In genomic region chr7:27449256-27449862, GRCm38 (mm10) we compare ENCODE assay signal across 8 mouse cellular contexts. TPM values are rescaled to one million over a fixed set of nuclear protein-coding genes. Genes with fewer than 3 reads are reported as not detected.
DNase-seq lines count a peak whose midpoint lies in the region; ATAC-seq and TF ChIP-seq lines count a peak whose summit lies in the region.

No protein-coding gene starts in this region.

- no peak for TF ChIP-seq EP300 in lung, postnatal 0 days (IDR thresholded peaks at IDR 0.05)

- H3K9me3 ChIP-seq in forebrain, embryonic 10.5 days: no peaks in the 10 kb centered on the region
- no peaks in the 10 kb centered on the region for H3K9me3 ChIP-seq in forebrain, embryonic 13.5 days (replicated peaks)
- H3K9me3 ChIP-seq in embryonic facial prominence, embryonic 10.5 days: no peaks in the 10 kb centered on the region
- H3K9me3 ChIP-seq in lung, postnatal 0 days (ENCODE audit: low read length): no peaks in the 10 kb centered on the region

- no peak overlapping the region for H3K9ac ChIP-seq in forebrain, embryonic 13.5 days
- no peak overlapping the region for H3K9ac ChIP-seq in lung, postnatal 0 days (replicated peaks; ENCODE audit: low read depth)

- intact Hi-C loops in heart, postnatal 10 days (cut with DNase I): loop anchor here (5.0 kb wide), 1 partner anchor 112 kb away; the partner anchor contains the start of gene Ltbp4

- WGBS in forebrain, embryonic 10.5 days: 58% methylated on average over 10 of the region's 10 CpGs
- WGBS in forebrain, embryonic 13.5 days: 60% methylated on average over 10 of the region's 10 CpGs
- WGBS in embryonic facial prominence, embryonic 10.5 days: 57% methylated on average over 10 of the region's 10 CpGs
- 64% methylated on average over 10 of the region's 10 CpGs for WGBS in lung, postnatal 0 days

- no peak overlapping the region for H3K4me2 ChIP-seq in forebrain, embryonic 13.5 days
- peak overlapping the region; percentile 95; the same call in 1 of the 2 replicates for H3K4me2 ChIP-seq in lung, postnatal 0 days (replicated peaks; ENCODE audit: low read depth, low read length)

- H3K4me3 ChIP-seq in forebrain, embryonic 10.5 days: no peak overlapping the region
- no peak overlapping the region for H3K4me3 ChIP-seq in forebrain, embryonic 13.5 days
- H3K4me3 ChIP-seq in embryonic facial prominence, embryonic 10.5 days: peak overlapping the region; percentile 70; the same call in 1 of the 2 replicates
- H3K4me3 ChIP-seq in lung, postnatal 0 days (ENCODE audit: low read depth, low read length): no peak overlapping the region

- peak; percentile 77 for TF ChIP-seq CTCF in lung, postnatal 0 days (IDR thresholded peaks at IDR 0.05)

- peaks cover 33% of the 10 kb centered on the region for H3K4me1 ChIP-seq in forebrain, embryonic 10.5 days
- peaks cover 22% of the 10 kb centered on the region for H3K4me1 ChIP-seq in forebrain, embryonic 13.5 days
- H3K4me1 ChIP-seq in embryonic facial prominence, embryonic 10.5 days: peaks cover 23% of the 10 kb centered on the region
- H3K4me1 ChIP-seq in lung, postnatal 0 days (ENCODE audit: insufficient read depth, low read depth, low read length): peaks cover 2% of the 10 kb centered on the region; the same call in 1 of the 2 replicates

- DNase-seq in forebrain, embryonic 10.5 days (ENCODE audit: extremely low spot score, low spot score): peak; percentile 50
- peak; percentile 52 for DNase-seq in adrenal gland, adult 8-10 months
- peak; percentile 67 for DNase-seq in embryonic facial prominence, embryonic 10.5 days (ENCODE audit: low spot score)
- peak; percentile 75 to 89 for DNase-seq in heart, postnatal 10 days
- peak; percentile 80 to 82 for DNase-seq in layer of hippocampus, postnatal 10 days (ENCODE audit: low spot score in 2 of 2)
- DNase-seq in lung, postnatal 0 days (ENCODE audit: low spot score): peak; percentile 68
- DNase-seq in spleen, postnatal 14 days (ENCODE audit: low spot score in 2 of 2): peak; percentile 55 to 78

- H3K36me3 ChIP-seq in forebrain, embryonic 10.5 days (replicated peaks): no peaks in the 10 kb centered on the region
- no peaks in the 10 kb centered on the region for H3K36me3 ChIP-seq in forebrain, embryonic 13.5 days (ENCODE audit: poor library complexity, severe bottlenecking)
- H3K36me3 ChIP-seq in embryonic facial prominence, embryonic 10.5 days (replicated peaks): no peaks in the 10 kb centered on the region
- H3K36me3 ChIP-seq in lung, postnatal 0 days (ENCODE audit: insufficient read depth, low read length): no peaks in the 10 kb centered on the region

- ATAC-seq in forebrain, embryonic 13.5 days: no peak
- ATAC-seq in lung, postnatal 0 days: no peak

- H3K27me3 ChIP-seq in forebrain, embryonic 10.5 days (ENCODE audit: poor library complexity, severe bottlenecking): peaks cover 44% of the 10 kb centered on the region
- peaks cover 29% of the 10 kb centered on the region for H3K27me3 ChIP-seq in forebrain, embryonic 13.5 days
- H3K27me3 ChIP-seq in embryonic facial prominence, embryonic 10.5 days (replicated peaks; ENCODE audit: low read depth, poor library complexity, severe bottlenecking): peaks cover 44% of the 10 kb centered on the region
- H3K27me3 ChIP-seq in lung, postnatal 0 days (replicated peaks; ENCODE audit: insufficient read depth, low read length): 0 out of 2 replicates have a peak, but pooled peaks cover 7% of the 10 kb centered on the region

- no peak overlapping the region for H3K27ac ChIP-seq in forebrain, embryonic 10.5 days
- no peak overlapping the region for H3K27ac ChIP-seq in forebrain, embryonic 13.5 days
- H3K27ac ChIP-seq in embryonic facial prominence, embryonic 10.5 days (replicated peaks): no peak overlapping the region
- H3K27ac ChIP-seq in lung, postnatal 0 days (ENCODE audit: low read length): no peak overlapping the region

RNA-seq across cellular contexts. Expression of gene Blvrb, which starts 1.6 kb away (rescaled TPM):
- 34.8 and 45.5 TPM in 2 replicates for polyA plus RNA-seq in forebrain, embryonic 10.5 days (2016; fragmentation: Nextera tagmentation; extraction: Ambion mirVana)
- polyA plus RNA-seq in forebrain, embryonic 13.5 days (2015; fragmentation: Nextera tagmentation; extraction: Ambion mirVana): 16.8 and 17.3 TPM in 2 replicates
- total RNA-seq in adrenal gland, adult 8-10 months (2022): 10 to 100 TPM; 33.7 to 49.5 (median 44.8) TPM
- polyA plus RNA-seq in embryonic facial prominence, embryonic 10.5 days (2016; fragmentation: Nextera tagmentation; extraction: Ambion mirVana): 31.9 and 35.2 TPM in 2 replicates
- total RNA-seq in heart, postnatal 10 days (2021): 10 to 100 TPM; 38.2 to 40.8 TPM
- 10 to 100 TPM; 16.5 to 17.1 TPM for total RNA-seq in layer of hippocampus, postnatal 10 days (2021)
- polyA plus RNA-seq in lung, postnatal 0 days (2015; fragmentation: Nextera tagmentation; extraction: Ambion mirVana): 61.7 and 63.4 TPM in 2 replicates

RNA-seq across cellular contexts. Expression of gene Sptbn4, which starts 1.9 kb away (rescaled TPM):
- polyA plus RNA-seq in forebrain, embryonic 10.5 days (2016; fragmentation: Nextera tagmentation; extraction: Ambion mirVana): 0.20 and 0.37 TPM in 2 replicates
- 0.43 and 0.71 TPM in 2 replicates for polyA plus RNA-seq in forebrain, embryonic 13.5 days (2015; fragmentation: Nextera tagmentation; extraction: Ambion mirVana)
- total RNA-seq in adrenal gland, adult 8-10 months (2022): 1 to 10 TPM; 3.0 to 8.0 (median 4.9) TPM
- polyA plus RNA-seq in embryonic facial prominence, embryonic 10.5 days (2016; fragmentation: Nextera tagmentation; extraction: Ambion mirVana): 0.19 and 0.35 TPM in 2 replicates
- under 1 TPM; 0.74 to 0.87 TPM for total RNA-seq in heart, postnatal 10 days (2021)
- total RNA-seq in layer of hippocampus, postnatal 10 days (2021): 100 to 1,000 TPM in 1 of 2 experiments, 10 to 100 TPM in 1; 89.6 to 105 TPM
- 0.20 and 0.21 TPM in 2 replicates for polyA plus RNA-seq in lung, postnatal 0 days (2015; fragmentation: Nextera tagmentation; extraction: Ambion mirVana)

RNA-seq across cellular contexts. Expression of gene Sertad3, which starts 24.2 kb away (rescaled TPM):
- 21.7 and 24.8 TPM in 2 replicates for polyA plus RNA-seq in forebrain, embryonic 10.5 days (2016; fragmentation: Nextera tagmentation; extraction: Ambion mirVana)
- polyA plus RNA-seq in forebrain, embryonic 13.5 days (2015; fragmentation: Nextera tagmentation; extraction: Ambion mirVana): 18.8 and 19.2 TPM in 2 replicates
- 10 to 100 TPM; 12.6 to 19.4 (median 14.8) TPM for total RNA-seq in adrenal gland, adult 8-10 months (2022)
- 26.2 and 26.5 TPM in 2 replicates for polyA plus RNA-seq in embryonic facial prominence, embryonic 10.5 days (2016; fragmentation: Nextera tagmentation; extraction: Ambion mirVana)
- 10 to 100 TPM in 1 of 2 experiments, 1 to 10 TPM in 1; 9.1 to 10.4 TPM for total RNA-seq in heart, postnatal 10 days (2021)
- 1 to 10 TPM; 3.6 to 3.8 TPM for total RNA-seq in layer of hippocampus, postnatal 10 days (2021)
- 33.0 TPM in 2 replicates for polyA plus RNA-seq in lung, postnatal 0 days (2015; fragmentation: Nextera tagmentation; extraction: Ambion mirVana)

RNA-seq across cellular contexts. Expression of gene Sertad1, which starts 37.4 kb away (rescaled TPM):
- polyA plus RNA-seq in forebrain, embryonic 10.5 days (2016; fragmentation: Nextera tagmentation; extraction: Ambion mirVana): 17.7 and 18.6 TPM in 2 replicates
- polyA plus RNA-seq in forebrain, embryonic 13.5 days (2015; fragmentation: Nextera tagmentation; extraction: Ambion mirVana): 8.5 and 8.7 TPM in 2 replicates
- 10 to 100 TPM; 20.2 to 37.1 (median 23.9) TPM for total RNA-seq in adrenal gland, adult 8-10 months (2022)
- 24.0 and 25.1 TPM in 2 replicates for polyA plus RNA-seq in embryonic facial prominence, embryonic 10.5 days (2016; fragmentation: Nextera tagmentation; extraction: Ambion mirVana)
- total RNA-seq in heart, postnatal 10 days (2021): 10 to 100 TPM; 13.1 to 13.4 TPM
- total RNA-seq in layer of hippocampus, postnatal 10 days (2021): 1 to 10 TPM; 4.5 TPM
- 79.4 and 79.6 TPM in 2 replicates for polyA plus RNA-seq in lung, postnatal 0 days (2015; fragmentation: Nextera tagmentation; extraction: Ambion mirVana)

RNA-seq across cellular contexts. Expression of gene Prx, which starts 49.8 kb away (rescaled TPM):
- 3.1 TPM in 2 replicates for polyA plus RNA-seq in forebrain, embryonic 10.5 days (2016; fragmentation: Nextera tagmentation; extraction: Ambion mirVana)
- 1.5 and 1.8 TPM in 2 replicates for polyA plus RNA-seq in forebrain, embryonic 13.5 days (2015; fragmentation: Nextera tagmentation; extraction: Ambion mirVana)
- total RNA-seq in adrenal gland, adult 8-10 months (2022): 1 to 10 TPM; 2.6 to 4.7 (median 3.3) TPM
- 3.8 and 4.2 TPM in 2 replicates for polyA plus RNA-seq in embryonic facial prominence, embryonic 10.5 days (2016; fragmentation: Nextera tagmentation; extraction: Ambion mirVana)
- total RNA-seq in heart, postnatal 10 days (2021): 1 to 10 TPM; 3.1 to 3.6 TPM
- total RNA-seq in layer of hippocampus, postnatal 10 days (2021): 1 to 10 TPM; 1.1 to 1.5 TPM
- 73.2 and 75.2 TPM in 2 replicates for polyA plus RNA-seq in lung, postnatal 0 days (2015; fragmentation: Nextera tagmentation; extraction: Ambion mirVana)
